Mouse (Mus musculus) G1E (cell line): ENCODE results near the gene 5330417C22Rik.

ENCODE experiments used
- CTCF ChIP-seq: IDR thresholded peaks from 2 replicates; pipeline ENCODE4 v1.5.1; 2012; ENCODE audit warnings: low read depth, low read length, inconsistent platforms, mixed read lengths
- GATA1 ChIP-seq: IDR thresholded peaks from 2 replicates; pipeline ENCODE4 v1.6.1; 2012; ENCODE audit warnings: borderline replicate concordance, low read length, inconsistent platforms, mixed read lengths
- POLR2AphosphoS5 ChIP-seq: IDR thresholded peaks from 2 replicates; pipeline ENCODE4 v1.6.1; 2012; ENCODE audit warnings: low read depth, low read length, inconsistent platforms; ENCODE audit not compliant: insufficient replicate concordance

DNA sequence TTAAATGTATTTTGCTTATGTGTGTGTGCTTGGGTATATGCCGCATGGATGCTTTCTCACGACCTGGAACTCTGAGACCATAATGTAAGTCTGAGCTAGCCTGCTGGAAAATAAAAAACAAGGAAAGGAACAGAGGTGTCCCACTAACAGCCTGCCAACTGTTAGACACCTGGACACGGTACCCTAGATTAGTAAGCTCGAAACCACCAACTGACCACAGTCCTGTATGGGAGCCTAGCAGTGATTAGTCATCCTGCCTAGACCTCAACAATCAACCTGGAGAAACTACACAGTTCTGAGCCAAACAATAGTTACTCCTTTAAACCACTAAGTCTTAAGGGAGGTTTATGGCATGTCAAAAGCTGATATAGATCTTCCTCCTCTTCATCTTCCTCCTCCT is 12.9 kb downstream of the 5330417C22Rik start:
- TF ChIP-seq CTCF (no peak), GATA1 (no peak), POLR2AphosphoS5 (no peak)
